In genomic region chr1:156752020-156752724, GRCm38 (mm10) we compare ENCODE assay signal across 8 mouse cellular contexts. TPM values are rescaled to one million over a fixed set of nuclear protein-coding genes. Genes with fewer than 3 reads are reported as not detected.
DNase-seq lines count a peak whose midpoint lies in the region; ATAC-seq lines count a peak whose summit lies in the region.

No protein-coding gene starts in this region.

- DNase-seq in R1 (ENCODE audit: low read depth, low spot score): peak; percentile 83
- peak; percentile 88 to 89 for DNase-seq in cerebellum, postnatal 10 days
- peak; percentile 48 to 69 for DNase-seq in frontal cortex, postnatal 25 days (ENCODE audit: low spot score in 2 of 2)
- DNase-seq in layer of hippocampus, postnatal 36 days: peak; percentile 56 to 60
- peak; percentile 59 for DNase-seq in retina, postnatal 7 days (ENCODE audit: low read depth, low spot score)
- peak; percentile 72 for DNase-seq in urinary bladder, postnatal 14 days (ENCODE audit: low spot score)

- no peaks in the 10 kb centered on the region for H3K9me3 ChIP-seq in hindbrain, embryonic 15.5 days

- 3% methylated on average over 21 of the region's 21 CpGs for WGBS in hindbrain, embryonic 15.5 days

- H3K4me3 ChIP-seq in hindbrain, embryonic 15.5 days: peak overlapping the region; percentile 18

- no peaks in the 10 kb centered on the region for H3K27me3 ChIP-seq in hindbrain, embryonic 15.5 days

- H3K9ac ChIP-seq in hindbrain, embryonic 15.5 days: peak overlapping the region; percentile 33

- H3K36me3 ChIP-seq in hindbrain, embryonic 15.5 days: no peaks in the 10 kb centered on the region

- peaks cover 38% of the 10 kb centered on the region for H3K4me1 ChIP-seq in hindbrain, embryonic 15.5 days (replicated peaks)

- ATAC-seq in hindbrain, embryonic 15.5 days (ENCODE audit: low FRiP score, low read depth): peak; percentile 66
- peak; percentile 76 for ATAC-seq in megakaryocyte, adult 5-6 weeks (ENCODE audit: poor library complexity, severe bottlenecking)

- H3K4me2 ChIP-seq in hindbrain, embryonic 15.5 days: peak overlapping the region; percentile 49

- peak overlapping the region; percentile 56 for H3K27ac ChIP-seq in hindbrain, embryonic 15.5 days (replicated peaks)

RNA-seq across cellular contexts. Expression of gene Fam20b, which starts 33.3 kb away (rescaled TPM):
- polyA plus RNA-seq in hindbrain, embryonic 15.5 days (2015; fragmentation: Nextera tagmentation; extraction: Ambion mirVana): 29.2 and 32.7 TPM in 2 replicates
- total RNA-seq in layer of hippocampus, postnatal 36 days (2021): 10 to 100 TPM; 76.5 to 78.5 TPM
- 14.7 and 15.7 TPM in 2 replicates for total RNA-seq in megakaryocyte, adult 5-6 weeks (2015)
- total RNA-seq in megakaryocyte, adult 5-6 weeks (2017): 37.9 and 41.6 TPM in 2 replicates

Comparison
In these comparisons a context has a peak if more than half of its experiments do, and no peak if none do; other contexts are left out.
1. Peak in every context shown above with its lines: DNase-seq, ATAC-seq, H3K4me3 ChIP-seq and H3K27ac ChIP-seq.